Mouse (Mus musculus) layer of hippocampus, adult 2 months (tissue): ENCODE data around the gene Mrps2. TPM values are rescaled to one million over a fixed set of nuclear protein-coding genes. Genes with fewer than 3 reads are reported as not detected.
"Not testable (repeated sequence)": the region's sequence is repeated elsewhere in the genome, so short reads cannot be mapped to it uniquely, and the experiment has no call there.

Experiments
- DNase-seq, 2 experiments: peaks; one replicate each; pipeline ENCODE4 v3.0.0; 2022; ENCODE audit warnings: low spot score in 2 of 2
- H3K27ac ChIP-seq: fragments of 200-600 bp; 2 replicates; pipeline ENCODE4 v1.8.1; 2022
- H3K4me3 ChIP-seq: fragments of 200-600 bp; 2 replicates; pipeline ENCODE4 v1.8.1; 2022; ENCODE audit warnings: mild to moderate bottlenecking
- CTCF ChIP-seq: fragments of 200-600 bp; conservative IDR thresholded peaks from 2 replicates; pipeline ENCODE4 v1.8.1; 2022; ENCODE audit warnings: antibody characterized with exemption, mild to moderate bottlenecking, moderate library complexity
- total RNA-seq, 2 experiments: library from RNA; stranded (reverse); gene quantifications; 2 replicates each; pipeline ENCODE4 v1.2.3; 2021

Gene Mrps2
- total RNA-seq, 2 experiments from 2014 or later = 35.8 to 39.4 TPM

DNA sequence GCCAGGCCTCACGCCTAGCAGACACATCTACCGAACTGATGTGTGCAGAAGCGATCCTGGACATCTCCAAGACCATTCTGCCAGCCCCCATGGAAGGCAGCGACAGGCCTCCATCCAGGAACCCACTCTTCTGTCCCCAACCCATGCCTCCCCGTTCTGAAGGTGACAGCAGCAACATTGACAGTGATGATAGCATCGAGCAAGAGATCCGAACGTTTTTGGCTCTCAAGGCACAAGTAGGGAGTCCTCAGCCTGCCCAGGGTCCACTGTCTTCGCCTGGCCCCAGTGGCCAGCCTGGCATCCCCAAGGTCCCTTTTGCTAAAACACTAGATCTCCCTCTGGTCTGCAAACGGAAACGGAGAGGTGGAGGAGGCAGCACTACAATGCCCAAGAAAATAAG is 16.2 kb upstream of the Mrps2 start:
- TF ChIP-seq CTCF = no peak
- Histone ChIP-seq H3K27ac (no peak overlapping the region), H3K4me3 (no peak overlapping the region)
- no peak for DNase-seq

DNA sequence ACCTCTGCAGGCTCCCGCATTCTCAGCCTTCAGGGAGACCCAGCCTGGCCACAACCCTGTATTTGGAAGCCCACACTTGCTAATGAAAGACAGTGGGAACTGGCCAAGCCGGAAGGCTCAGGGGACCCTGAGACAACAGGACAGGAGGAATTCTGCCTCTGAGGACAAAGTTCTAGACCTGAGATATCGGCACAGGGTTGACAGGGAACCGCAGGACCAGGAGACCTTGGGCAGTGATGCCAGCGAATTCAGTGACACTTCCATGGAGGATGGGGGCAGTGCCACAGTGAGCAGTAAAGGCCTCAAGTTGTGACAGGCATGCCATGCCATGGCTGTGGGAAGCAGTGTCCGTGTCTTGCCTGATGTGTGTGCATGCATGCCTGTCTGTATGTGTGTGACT is 14.3 kb upstream of the Mrps2 start:
- Histone ChIP-seq H3K4me3 (no peak overlapping the region), H3K27ac (no peak overlapping the region)

DNA sequence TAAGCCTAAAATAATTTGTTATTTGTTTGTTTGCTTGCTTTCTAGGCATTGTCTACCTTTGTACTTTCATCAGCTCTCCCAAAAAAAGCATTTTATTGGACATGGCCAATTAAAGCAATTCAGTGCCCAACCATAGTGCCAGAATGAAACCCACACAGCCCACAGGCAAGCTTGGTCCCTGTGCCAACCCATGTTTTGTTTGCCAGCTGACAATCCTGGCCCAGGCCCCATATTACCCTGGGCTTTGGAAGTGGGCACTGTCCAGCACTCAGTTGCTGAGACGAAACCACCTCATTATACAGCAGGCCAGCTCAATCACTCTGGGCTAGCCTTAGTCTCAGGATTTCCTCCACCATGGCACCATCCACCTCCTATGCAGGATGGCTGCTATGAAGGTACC is 11.2 kb upstream of the Mrps2 start:
- no peak for DNase-seq
- Histone ChIP-seq H3K27ac (no peak overlapping the region), H3K4me3 (no peak overlapping the region)
- TF ChIP-seq CTCF = no peak

More for the DNA sequence above, 14.3 kb upstream of the Mrps2 start:
- no peak for DNase-seq
- TF ChIP-seq CTCF = no peak

DNA sequence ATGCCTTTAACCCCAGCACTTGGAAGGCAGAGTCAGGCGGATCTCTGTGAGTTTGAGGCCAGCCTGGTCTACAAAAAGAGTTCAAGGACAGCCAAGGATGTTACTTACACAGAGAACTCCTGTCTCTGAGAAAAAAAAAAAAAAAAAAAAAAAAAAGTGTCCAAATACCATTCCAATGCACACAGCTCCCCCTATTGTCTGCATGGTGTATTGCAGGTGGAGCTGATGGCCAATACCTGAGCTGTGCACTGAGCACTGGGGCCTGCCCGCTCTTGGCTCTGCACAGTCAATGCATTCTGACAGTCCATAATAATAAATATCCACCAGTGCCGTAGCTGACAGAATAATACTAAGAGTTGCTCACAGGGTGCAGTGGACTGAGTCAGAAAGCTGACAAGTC is 3.9 kb upstream of the Mrps2 start:
- Histone ChIP-seq H3K4me3 (no peak overlapping the region), H3K27ac (no peak overlapping the region)
- peak; percentile 49 to 76 for DNase-seq
- TF ChIP-seq CTCF = peak; percentile 93

DNA sequence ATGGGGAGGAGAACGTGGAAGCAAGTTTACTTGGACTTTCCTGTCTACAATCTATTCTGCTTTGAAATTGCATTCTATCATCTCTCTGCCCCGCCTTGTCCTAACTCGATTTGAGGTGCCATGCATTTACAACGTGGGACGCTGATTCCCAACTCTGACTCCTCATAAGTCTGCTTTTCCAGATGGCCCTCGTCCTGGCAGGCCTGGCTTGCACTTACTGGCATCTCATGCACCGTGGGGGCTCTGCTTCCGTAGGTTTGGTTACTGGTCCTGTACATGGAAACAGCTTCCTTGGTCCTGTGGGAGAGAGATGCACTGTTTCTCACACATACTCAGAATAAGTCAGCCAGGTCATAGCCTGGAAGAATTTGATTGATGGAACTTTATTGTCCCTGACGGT is 2.9 kb upstream of the Mrps2 start:
- DNase-seq = no peak
- TF ChIP-seq CTCF = no peak
- Histone ChIP-seq H3K27ac (no peak overlapping the region), H3K4me3 (no peak overlapping the region)

DNA sequence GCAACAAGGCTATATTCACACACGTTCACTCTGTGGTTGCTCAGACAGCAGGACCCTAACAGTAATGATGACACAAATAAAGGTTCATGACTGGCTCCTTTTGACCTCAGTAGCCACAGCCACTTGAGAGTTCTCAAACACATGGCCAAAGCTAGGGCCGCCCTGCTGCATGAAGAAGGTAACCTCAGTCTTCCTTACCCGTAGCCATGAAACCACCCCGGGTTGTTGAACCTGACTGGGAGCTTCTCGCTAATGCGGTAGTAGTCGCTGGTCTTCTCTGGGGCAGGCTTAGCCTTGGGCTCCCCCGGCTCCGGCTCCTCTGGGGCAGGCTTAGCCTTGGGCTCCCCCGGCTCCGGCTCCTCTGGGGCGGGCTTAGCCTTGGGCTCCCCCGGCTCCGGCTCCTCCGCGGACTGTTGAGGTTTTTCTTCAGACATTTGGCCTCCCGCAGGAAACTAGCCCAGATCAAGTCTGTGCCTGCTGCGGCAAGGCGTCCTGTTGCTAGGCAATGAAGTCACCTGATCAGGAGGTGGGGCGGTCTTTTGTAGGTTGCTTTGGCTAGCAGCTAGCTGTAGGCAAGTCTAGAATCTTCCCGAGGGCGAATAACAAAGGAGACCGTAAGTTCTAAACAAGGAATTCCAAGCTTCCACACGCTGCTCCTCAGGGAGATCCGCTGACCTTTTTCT is 1.9 kb upstream of the Mrps2 start, which contains the start of gene 1700007K13Rik:
TSS of gene 1700007K13Rik (minus strand) at position 497 of the 683 bp plus-strand sequence.
- Histone ChIP-seq H3K27ac (peak within 1 kb of the TSS; percentile 6; the same call in 1 of the 2 replicates), H3K4me3 (peak within 1 kb of the TSS; percentile 22)
- DNase-seq = peak; percentile 70 to 76
- TF ChIP-seq CTCF = no peak

DNA sequence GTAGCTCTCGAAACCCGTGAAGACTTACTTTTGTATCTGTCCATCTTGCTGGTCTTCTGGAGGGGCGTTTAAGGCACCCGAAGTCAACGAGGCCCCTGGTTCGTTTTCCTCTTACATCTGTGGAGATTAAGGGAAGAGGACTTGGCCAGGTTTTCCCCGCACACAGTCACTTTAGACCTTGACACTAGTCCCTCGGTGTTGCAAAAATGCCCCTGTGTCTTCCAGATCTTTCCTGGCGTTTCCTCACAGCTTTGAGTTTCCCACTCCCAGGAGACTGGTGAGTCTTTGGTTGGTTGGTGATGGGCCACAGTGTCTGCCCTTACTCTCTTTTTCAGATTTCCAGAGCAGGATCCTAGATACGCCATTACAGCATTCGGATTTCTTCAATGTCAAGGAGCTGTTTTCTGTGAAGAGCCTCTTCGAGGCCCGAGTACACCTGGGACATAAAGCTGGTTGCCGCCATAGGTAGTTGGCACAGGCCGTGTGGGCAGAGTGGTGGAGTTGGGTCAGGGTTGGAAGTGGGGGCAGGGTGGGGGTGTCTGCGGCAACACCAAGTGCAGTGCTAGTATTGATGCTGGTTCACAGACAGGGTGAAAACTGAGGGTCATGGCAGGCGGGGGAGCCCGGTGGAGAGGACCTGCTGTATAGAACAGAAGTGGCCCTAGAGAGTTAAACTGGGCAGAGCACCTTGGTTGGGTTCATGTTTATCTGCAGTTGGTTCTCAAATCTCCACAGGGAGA is 790 bp downstream of the Mrps2 start:
- Histone ChIP-seq H3K4me3 (peak overlapping the region; percentile 93), H3K27ac (peak overlapping the region; percentile 93)
- no peak for DNase-seq
- no peak for TF ChIP-seq CTCF

DNA sequence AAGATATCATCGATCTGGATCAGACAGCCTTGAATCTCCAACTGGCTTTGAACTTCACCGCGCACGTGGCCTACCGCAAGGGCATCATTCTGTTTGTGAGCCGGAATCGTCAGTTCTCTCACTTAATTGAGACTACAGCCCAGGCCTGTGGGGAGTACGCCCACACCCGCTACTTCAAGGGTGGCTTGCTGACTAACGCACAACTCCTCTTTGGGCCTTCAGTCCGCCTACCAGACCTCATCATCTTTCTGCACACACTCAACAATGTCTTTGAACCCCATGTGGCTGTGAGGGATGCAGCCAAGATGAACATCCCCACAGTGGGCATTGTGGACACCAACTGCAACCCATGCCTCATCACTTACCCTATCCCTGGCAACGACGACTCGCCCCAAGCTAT is 1.6 kb downstream of the Mrps2 start:
- no peak for DNase-seq
- Histone ChIP-seq H3K4me3 (no peak overlapping the region), H3K27ac (no peak overlapping the region)
- no peak for TF ChIP-seq CTCF

DNA sequence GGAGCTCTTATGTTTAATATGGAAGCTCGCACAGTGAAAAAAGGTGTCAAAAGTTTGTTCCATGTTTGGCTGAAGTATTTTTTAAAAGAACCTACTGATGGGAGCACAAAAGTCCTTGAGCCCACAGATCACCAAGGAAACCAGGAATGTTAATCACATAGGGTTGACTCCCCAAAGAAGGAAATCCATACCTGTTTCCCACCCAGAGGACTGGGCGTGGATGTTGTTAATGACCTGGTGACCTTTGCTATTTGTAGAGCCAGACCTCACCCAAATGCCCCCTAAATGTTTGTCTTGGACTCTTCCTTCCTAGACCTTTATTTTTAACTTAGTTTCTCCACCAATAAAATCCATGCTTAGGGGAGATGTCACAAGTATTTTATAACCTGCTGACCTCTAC is 2.7 kb downstream of the Mrps2 start:
- Histone ChIP-seq H3K4me3 (no peak overlapping the region), H3K27ac (no peak overlapping the region)
- TF ChIP-seq CTCF = no peak
- no peak for DNase-seq

DNA sequence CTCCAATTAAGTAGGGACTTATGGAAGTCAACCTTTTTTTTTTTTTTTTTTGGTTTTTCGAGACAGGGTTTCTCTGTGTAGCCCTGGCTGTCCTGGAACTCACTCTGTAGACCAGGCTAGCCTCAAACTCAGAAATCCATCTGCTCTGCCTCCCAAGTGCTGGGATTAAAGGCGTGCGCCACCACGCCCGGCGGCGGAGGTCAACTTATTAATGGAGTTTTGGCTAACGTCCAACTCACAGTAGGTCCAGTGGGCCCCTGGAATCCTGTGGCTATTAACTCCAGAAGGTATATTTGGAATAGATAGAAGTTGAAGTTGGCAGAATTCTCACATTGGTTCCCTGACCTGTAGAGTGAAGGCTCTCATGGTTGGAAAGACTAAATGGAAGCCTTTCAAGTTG is 4.1 kb downstream of the Mrps2 start:
- DNase-seq, H3K4me3 ChIP-seq, H3K27ac ChIP-seq: not testable (repeated sequence)

DNA sequence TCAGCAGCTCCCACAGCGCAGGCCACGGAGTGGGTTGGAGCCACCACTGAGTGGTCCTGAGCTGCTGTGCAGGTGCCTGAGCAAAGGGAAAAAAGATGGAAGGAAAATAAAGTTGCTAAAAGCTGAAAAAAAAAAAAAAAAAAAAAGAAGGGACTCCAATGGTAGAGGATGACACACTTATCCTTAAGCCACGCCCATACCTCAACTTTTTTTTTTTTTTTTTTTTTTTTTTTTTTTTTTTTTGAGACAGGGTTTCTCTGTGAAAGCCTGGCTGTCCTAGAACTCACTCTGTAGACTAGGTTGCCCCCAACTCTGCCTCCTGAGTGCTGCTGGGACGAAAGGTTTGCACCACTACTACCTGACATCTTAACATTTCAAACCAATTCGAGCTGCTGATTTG is 10.1 kb downstream of the Mrps2 start:
- not testable (repeated sequence) for H3K27ac ChIP-seq, DNase-seq

DNA sequence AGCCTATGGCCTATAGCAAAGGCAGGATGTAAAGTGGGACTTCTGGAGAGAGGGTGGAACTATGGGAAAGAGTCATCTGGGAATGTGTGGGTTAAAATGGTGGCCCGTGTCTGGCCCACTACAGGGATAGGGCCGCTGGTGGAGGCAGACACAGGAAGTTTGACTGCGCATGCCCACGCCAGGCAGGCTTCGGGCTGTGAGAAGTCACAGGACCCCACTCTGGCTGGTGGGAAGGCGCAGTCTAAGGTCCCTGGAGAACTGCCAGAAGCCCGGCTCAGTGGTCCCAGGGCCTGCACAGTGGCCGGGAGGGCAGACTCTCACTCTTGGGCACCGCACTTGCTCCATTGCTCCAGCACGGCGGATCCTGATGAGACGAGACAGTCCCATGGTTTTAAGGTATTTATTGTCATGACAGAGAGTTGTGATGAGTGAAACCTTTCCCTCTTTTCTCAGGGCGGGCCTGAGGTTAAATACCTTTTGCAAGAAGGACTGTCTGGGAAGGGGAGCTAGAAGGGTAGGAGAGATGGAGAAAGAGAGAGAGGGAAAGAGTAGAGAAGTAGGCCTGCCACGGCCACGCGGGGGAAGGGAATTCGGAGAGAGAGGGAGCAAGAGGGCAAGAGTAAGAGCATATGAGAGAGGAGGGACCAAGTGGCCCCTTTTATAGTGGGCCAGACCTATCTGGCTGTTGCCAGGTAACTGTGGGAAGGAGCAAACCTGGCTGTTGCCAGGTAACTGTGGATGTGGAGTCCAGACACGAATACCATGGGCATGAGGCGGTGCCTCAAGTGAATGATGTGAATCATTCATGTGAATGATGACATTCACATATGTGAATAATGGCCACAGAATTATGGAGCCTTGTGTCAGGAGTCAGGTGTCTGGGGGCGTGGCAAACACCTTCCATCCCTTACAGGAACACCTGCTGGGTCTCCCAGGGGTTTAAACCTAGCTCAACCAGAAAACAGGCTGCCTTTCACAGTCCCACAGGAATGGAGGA is 11.6 kb downstream of the Mrps2 start:
- TF ChIP-seq CTCF = no peak
- Histone ChIP-seq H3K4me3 (no peak overlapping the region), H3K27ac (no peak overlapping the region)
- no peak for DNase-seq

More for the DNA sequence above, 10.1 kb downstream of the Mrps2 start:
- not testable (repeated sequence) for H3K4me3 ChIP-seq

DNA sequence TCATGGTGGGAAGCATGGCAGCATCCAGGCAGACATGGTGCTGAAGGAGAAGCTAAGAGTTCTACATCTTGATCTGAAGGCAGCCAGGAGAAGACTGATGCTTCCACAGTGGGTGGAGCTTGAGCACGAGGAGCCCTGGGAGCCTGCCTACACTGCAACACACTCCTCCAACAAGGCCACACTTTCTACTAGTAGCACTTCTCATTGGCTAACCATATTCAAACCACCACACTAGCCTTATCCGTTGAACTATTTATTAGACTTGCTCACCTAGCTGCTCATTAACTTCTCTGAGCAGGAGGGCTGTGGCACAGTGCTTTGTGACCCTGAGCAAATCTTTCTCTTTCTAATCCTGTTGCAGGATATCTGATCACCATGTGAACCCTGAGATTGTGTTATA is 16.0 kb downstream of the Mrps2 start:
- TF ChIP-seq CTCF = no peak
- Histone ChIP-seq H3K4me3 (no peak overlapping the region), H3K27ac (no peak overlapping the region)
- DNase-seq = no peak
